Mouse (Mus musculus): ENCODE measurements around the gene Runx3.

DNA sequence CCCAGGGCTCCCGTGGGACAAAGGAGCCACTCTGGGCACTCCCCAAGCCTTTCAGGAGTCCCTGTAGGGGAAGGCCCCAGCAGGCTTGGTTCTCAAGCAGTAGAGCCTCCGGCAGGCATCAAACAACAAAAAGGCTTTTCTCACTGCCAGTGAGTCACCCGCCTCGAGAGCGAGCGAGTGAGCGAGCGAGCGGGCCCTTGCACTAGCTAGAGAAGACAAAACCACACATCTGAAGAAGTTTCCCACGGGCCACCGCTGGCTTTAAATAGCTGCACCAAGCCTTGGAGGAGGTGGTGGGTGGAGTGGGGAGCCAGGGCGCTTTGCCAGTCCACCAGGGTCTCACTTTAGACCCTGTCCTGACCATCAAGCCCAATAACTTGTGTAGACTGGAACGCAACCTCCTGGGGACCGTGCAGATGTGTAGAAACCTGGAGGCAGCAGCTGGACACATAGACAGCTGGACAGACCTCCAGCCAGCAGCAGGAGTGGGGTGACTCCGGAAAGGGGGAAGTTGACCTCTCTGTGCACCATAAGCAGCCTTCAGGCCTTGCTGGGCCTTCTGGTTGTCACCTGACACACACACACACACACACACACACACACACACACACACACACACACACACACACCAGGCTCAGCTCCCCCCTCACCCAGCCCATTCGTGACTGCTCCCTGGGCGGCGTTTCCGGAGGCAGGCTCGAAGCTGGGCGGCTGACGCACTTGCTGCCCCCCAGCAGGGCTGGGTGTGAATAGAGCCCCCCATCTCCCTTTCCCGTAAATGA, 40.4 kb upstream of the Runx3 start:
- TF ChIP-seq CTCF (IDR thresholded peaks at IDR 0.05; ENCODE audit: low read depth, low read length) (no peak), POLR2A (IDR thresholded peaks at IDR 0.05; ENCODE audit: extremely low read depth, insufficient read depth, low read length) (no peak)

All from liver, adult 2 months (tissue).